Mouse (Mus musculus) CH12.LX (cell line): ENCODE data around the gene Arhgap1.

Source experiments
- CTCF ChIP-seq, 2 experiments: IDR thresholded peaks in 1 of 2; conservative IDR thresholded peaks in 1 of 2; 2 replicates each; pipeline ENCODE4 v1.5.1; 2011 to 2012; ENCODE audit warnings: low read depth in 2 of 2, low read length in 2 of 2, improper control_type of control experiment in 1 of 2, inconsistent platforms in 1 of 2, mild to moderate bottlenecking in 1 of 2, moderate library complexity in 1 of 2
- NRF1 ChIP-seq: IDR thresholded peaks from 2 replicates; pipeline ENCODE4 v1.6.1; 2014; ENCODE audit warnings: low read depth, mild to moderate bottlenecking, inconsistent platforms, low read length, improper control_type of control experiment, moderate library complexity

- TF ChIP-seq CTCF (conservative IDR thresholded peaks at IDR 0.05 in 1 of 2, IDR thresholded peaks at IDR 0.05 in 1 of 2; ENCODE audit: low read depth in 2 of 2, low read length in 2 of 2) (no peak), NRF1 (no peak)
Observed at GRCm38 (mm10) chr2:91674895-91675294, 25.2 kb downstream of the Arhgap1 start.
